Mouse (Mus musculus): ENCODE measurements around the gene Ror1. TPM values are rescaled to one million over a fixed set of nuclear protein-coding genes. Genes with fewer than 3 reads are reported as not detected.

Ror1 gene
- polyA plus RNA-seq, 1 experiment: 10.8 TPM

GRCm38 (mm10) chr4:100347791-100348190, 252.2 kb downstream of the Ror1 start:
- Histone ChIP-seq H3K27ac (ENCODE audit: insufficient read depth, low read length) (no peak overlapping the region), H3K4me3 (ENCODE audit: insufficient read depth, low read length) (no peak overlapping the region), H3K4me1 (ENCODE audit: control insufficient read depth, insufficient read depth, low read length) (no peaks in the 10 kb centered on the region)
- TF ChIP-seq POLR2A (IDR thresholded peaks at IDR 0.05; ENCODE audit: low read depth, low read length) (no peak), CTCF (IDR thresholded peaks at IDR 0.05; ENCODE audit: borderline replicate concordance, insufficient read depth, low read length) (no peak)

DNA sequence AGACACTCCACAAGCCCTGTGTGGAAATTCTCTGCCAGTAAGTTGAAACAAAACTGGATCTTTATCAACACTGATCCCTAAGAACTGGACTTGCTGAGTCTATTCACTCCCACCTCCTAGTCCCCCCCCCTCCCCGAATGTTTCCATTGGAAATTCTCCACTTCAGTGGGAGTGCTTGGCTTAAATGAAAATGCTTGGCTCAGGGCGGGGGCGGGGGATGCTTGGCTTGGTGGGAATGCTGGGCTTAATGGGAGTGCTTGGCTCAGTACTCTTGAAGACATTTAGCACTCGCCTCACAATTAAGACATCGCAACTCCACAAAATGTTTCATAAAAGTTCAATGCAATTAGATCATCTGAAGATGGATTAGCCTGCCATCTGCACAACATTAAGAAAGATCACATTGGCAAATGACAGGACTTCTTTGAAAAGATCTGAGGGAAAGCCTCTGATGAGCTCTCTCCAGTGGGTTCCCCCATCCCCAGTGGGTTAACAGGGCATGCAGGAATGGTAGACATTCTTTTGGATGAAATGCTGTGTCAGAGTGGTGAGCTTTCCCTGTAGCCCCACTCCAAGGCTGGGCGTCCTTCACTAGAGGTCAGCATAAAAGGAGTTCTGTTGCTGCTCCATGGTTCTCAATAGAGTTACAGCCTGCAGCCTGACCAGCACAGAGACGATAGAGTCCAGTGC, 254.7 kb downstream of the Ror1 start:
- Histone ChIP-seq H3K4me1 (ENCODE audit: control insufficient read depth, insufficient read depth, low read length) (no peaks in the 10 kb centered on the region), H3K27ac (ENCODE audit: insufficient read depth, low read length) (peak overlapping the region; percentile 16), H3K4me3 (ENCODE audit: insufficient read depth, low read length) (no peak overlapping the region)
- TF ChIP-seq CTCF (IDR thresholded peaks at IDR 0.05; ENCODE audit: borderline replicate concordance, insufficient read depth, low read length) (no peak), POLR2A (IDR thresholded peaks at IDR 0.05; ENCODE audit: low read depth, low read length) (no peak)

GRCm38 (mm10) chr4:100351797-100352290, 256.3 kb downstream of the Ror1 start:
- Histone ChIP-seq H3K27ac (ENCODE audit: insufficient read depth, low read length) (no peak overlapping the region), H3K4me3 (ENCODE audit: insufficient read depth, low read length) (no peak overlapping the region), H3K4me1 (ENCODE audit: control insufficient read depth, insufficient read depth, low read length) (no peaks in the 10 kb centered on the region)
- TF ChIP-seq CTCF (IDR thresholded peaks at IDR 0.05; ENCODE audit: borderline replicate concordance, insufficient read depth, low read length) (no peak), POLR2A (IDR thresholded peaks at IDR 0.05; ENCODE audit: low read depth, low read length) (no peak)

DNA sequence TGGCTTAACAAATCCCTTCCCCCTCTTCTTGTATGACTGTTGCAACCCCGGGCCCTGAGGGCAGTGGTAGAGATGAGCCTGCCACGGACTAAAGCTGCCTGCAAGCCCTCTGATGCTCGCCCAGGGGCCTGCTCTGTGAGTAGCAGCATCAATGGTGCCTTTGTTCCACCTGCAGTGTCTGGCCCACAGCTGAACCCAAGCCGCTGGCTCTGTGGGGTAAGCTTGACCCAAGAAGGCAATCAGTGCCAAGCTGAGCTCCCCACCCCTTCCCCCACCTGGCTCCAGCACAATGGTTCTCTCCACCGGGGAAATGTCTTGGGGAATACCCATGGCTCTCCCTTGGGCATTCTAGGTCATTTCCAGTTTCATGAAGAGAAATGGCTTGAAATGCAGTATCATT, 260.0 kb downstream of the Ror1 start:
- H3K27ac ChIP-seq (ENCODE audit: insufficient read depth, low read length): no peak overlapping the region

GRCm38 (mm10) chr4:100357881-100358589, 262.4 kb downstream of the Ror1 start:
- Histone ChIP-seq H3K4me1 (ENCODE audit: control insufficient read depth, insufficient read depth, low read length) (no peaks in the 10 kb centered on the region), H3K4me3 (ENCODE audit: insufficient read depth, low read length) (no peak overlapping the region), H3K27ac (ENCODE audit: insufficient read depth, low read length) (peak overlapping the region; percentile 30; the same call in 1 of the 2 replicates)
- TF ChIP-seq POLR2A (IDR thresholded peaks at IDR 0.05; ENCODE audit: low read depth, low read length): no peak
- TF ChIP-seq CTCF (IDR thresholded peaks at IDR 0.05; ENCODE audit: borderline replicate concordance, insufficient read depth, low read length): no peak

More for the DNA sequence above, 260.0 kb downstream of the Ror1 start:
- H3K4me3 ChIP-seq (ENCODE audit: insufficient read depth, low read length): no peak overlapping the region
- H3K4me1 ChIP-seq (ENCODE audit: control insufficient read depth, insufficient read depth, low read length): no peaks in the 10 kb centered on the region
- TF ChIP-seq POLR2A (IDR thresholded peaks at IDR 0.05; ENCODE audit: low read depth, low read length): no peak
- no peak for TF ChIP-seq CTCF (IDR thresholded peaks at IDR 0.05; ENCODE audit: borderline replicate concordance, insufficient read depth, low read length)

GRCm38 (mm10) chr4:100363666-100364065, 268.1 kb downstream of the Ror1 start:
- peak overlapping the region; percentile 97 for H3K27ac ChIP-seq (ENCODE audit: insufficient read depth, low read length)
- H3K4me3 ChIP-seq (ENCODE audit: insufficient read depth, low read length): no peak overlapping the region
- H3K4me1 ChIP-seq (ENCODE audit: control insufficient read depth, insufficient read depth, low read length): peaks cover 6% of the 10 kb centered on the region; the same call in 1 of the 2 replicates
- TF ChIP-seq POLR2A (IDR thresholded peaks at IDR 0.05; ENCODE audit: low read depth, low read length) (no peak), CTCF (IDR thresholded peaks at IDR 0.05; ENCODE audit: borderline replicate concordance, insufficient read depth, low read length) (no peak)

DNA sequence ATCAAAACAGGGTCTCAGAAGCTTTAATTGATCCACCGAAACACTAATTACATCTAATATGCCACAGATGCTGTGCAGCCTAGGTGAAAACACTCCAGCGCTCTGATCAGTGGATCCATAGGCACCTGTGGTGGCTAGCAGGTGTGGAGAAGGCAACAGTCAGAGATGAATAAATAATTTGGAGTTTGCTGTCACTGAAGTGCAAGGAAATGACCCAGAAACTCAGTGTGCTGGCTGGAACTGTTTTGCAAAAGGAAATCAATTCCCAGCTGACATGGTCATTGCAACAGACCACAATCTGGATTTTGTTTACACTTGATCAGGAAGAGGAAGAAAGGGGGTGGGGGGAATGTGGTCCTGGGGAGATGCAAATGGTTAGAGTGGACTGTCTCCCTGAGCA, 273.1 kb downstream of the Ror1 start:
- Histone ChIP-seq H3K27ac (ENCODE audit: insufficient read depth, low read length) (no peak overlapping the region), H3K4me3 (ENCODE audit: insufficient read depth, low read length) (no peak overlapping the region), H3K4me1 (ENCODE audit: control insufficient read depth, insufficient read depth, low read length) (peaks cover 8% of the 10 kb centered on the region; the same call in 1 of the 2 replicates)
- no peak for TF ChIP-seq CTCF (IDR thresholded peaks at IDR 0.05; ENCODE audit: borderline replicate concordance, insufficient read depth, low read length)
- no peak for TF ChIP-seq POLR2A (IDR thresholded peaks at IDR 0.05; ENCODE audit: low read depth, low read length)

GRCm38 (mm10) chr4:100369541-100370174, 274.1 kb downstream of the Ror1 start:
- no peak overlapping the region for H3K4me3 ChIP-seq (ENCODE audit: insufficient read depth, low read length)
- TF ChIP-seq CTCF (IDR thresholded peaks at IDR 0.05; ENCODE audit: borderline replicate concordance, insufficient read depth, low read length) (no peak), POLR2A (IDR thresholded peaks at IDR 0.05; ENCODE audit: low read depth, low read length) (no peak)
- H3K4me1 ChIP-seq (ENCODE audit: control insufficient read depth, insufficient read depth, low read length): peaks cover 4% of the 10 kb centered on the region; the same call in 1 of the 2 replicates
- H3K27ac ChIP-seq (ENCODE audit: insufficient read depth, low read length): no peak overlapping the region

DNA sequence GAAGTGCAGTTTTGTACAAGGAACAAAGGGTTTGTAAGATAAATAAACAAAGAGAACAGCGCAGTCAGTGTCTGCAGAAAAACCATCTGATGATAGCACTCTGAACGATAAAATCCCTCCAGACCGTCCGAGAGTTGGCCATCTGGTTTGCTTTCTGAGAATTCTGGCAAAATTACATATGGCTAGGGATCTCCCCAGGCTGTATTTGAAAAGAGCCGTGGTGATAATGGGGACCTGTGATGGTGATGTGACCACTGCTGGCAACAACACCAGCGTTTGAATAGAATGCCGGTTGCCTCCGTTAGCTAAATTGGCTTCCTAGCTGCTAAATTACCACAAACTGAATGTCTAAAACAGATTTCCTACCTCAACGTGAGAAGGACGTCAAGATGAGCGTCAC, 277.2 kb downstream of the Ror1 start:
- TF ChIP-seq POLR2A (IDR thresholded peaks at IDR 0.05; ENCODE audit: low read depth, low read length) (no peak), CTCF (IDR thresholded peaks at IDR 0.05; ENCODE audit: borderline replicate concordance, insufficient read depth, low read length) (no peak)
- peaks cover 4% of the 10 kb centered on the region; the same call in 1 of the 2 replicates for H3K4me1 ChIP-seq (ENCODE audit: control insufficient read depth, insufficient read depth, low read length)
- H3K27ac ChIP-seq (ENCODE audit: insufficient read depth, low read length): no peak overlapping the region
- no peak overlapping the region for H3K4me3 ChIP-seq (ENCODE audit: insufficient read depth, low read length)

Measured in embryonic fibroblast, embryonic 13.5 days (primary cell).